Mouse (Mus musculus) right cerebral cortex, adult 2 months (tissue): Measurements from ENCODE around the gene Scamp2.

ENCODE experiments used
- DNase-seq, 2 experiments: peaks; one replicate each; pipeline ENCODE4 v3.0.0; 2021 to 2022; ENCODE audit warnings: low spot score in 2 of 2

The Scamp2 gene

GRCm38 (mm10) chr9:57550126-57550862 lies 10.4 kb upstream of the Scamp2 start:
- DNase-seq = no peak

DNA sequence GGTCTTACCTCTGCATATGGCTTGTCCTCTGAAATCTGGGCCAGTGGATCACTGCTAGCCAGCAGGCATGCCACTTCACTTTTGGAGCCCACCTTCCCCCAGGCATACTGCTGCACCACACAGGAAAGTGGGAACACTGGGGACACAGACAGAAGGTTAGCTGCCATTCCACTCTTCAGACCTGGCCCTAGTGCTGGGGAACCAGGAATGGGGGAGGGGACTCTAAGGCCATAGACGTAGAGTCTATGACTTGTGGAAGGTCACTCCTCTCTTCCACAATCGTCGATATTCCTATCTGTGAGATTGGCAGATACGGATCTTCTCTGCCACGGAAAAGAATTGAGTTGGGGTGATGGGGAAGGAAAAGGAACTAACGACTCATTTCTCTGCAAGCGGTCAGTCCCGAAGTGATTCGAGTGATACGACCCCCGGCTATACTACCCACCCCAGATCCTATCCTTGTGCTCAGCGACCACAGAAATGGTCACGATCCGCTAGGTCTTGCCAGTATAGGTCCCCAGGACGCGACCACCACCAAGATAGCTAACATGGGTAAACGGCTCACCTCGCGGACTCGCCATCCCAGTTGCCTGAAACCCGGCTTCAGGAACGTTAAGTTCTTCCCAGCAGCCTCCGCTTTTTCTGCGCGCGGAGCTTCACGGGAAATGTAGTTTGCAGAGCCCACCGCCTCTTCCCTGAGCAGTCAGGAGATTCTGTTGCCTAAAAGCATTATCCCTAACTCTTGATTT lies 8.4 kb upstream of the Scamp2 start, which contains the start of gene Mpi:
Gene Mpi, minus strand, starts transcription at position 625 of the 749 bp plus-strand sequence.
- peak; percentile 84 to 86 for DNase-seq

GRCm38 (mm10) chr9:57553119-57553518 lies 7.6 kb upstream of the Scamp2 start:
- DNase-seq = no peak

DNA sequence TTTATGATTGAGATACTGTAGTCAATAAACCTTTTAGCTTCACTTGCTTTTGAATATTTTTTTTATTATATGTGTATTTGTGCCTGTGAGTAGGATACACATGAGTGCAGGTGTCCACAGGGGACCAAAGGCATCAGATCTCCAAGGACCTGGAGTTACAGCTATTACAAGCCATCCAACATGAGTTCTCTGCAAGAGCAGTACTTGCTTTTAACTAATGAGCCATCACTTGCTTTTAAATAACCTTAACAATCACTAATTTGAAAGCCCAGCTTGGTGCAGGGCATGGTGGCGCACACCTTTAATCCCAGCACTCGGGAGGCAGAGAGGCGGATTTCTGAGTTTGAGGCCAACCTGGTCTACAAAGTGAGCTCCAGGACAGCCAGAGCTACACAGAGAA lies 6.0 kb upstream of the Scamp2 start:
- no peak for DNase-seq

- DNase-seq = no peak
Observed at GRCm38 (mm10) chr9:57557215-57557614, 3.5 kb upstream of the Scamp2 start.

DNA sequence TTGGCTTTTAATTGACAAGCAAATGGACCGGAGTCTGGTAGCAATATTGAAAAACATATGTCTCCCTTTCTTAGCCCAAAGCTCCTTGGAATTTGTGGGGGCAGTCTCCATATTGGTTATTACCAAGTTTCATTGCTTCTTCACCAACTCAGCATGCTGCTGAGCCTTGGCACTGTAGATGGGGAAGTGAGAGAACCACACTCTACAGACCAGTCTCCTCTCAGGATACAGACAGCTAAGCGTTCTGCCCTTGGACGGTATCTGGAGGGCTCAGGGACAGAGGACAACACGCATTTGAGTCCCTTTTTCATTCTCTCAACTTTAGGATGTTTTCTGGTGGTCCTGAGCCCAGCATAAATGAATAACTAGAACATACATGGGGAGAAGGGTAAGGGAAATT lies 2.1 kb upstream of the Scamp2 start:
- no peak for DNase-seq

DNA sequence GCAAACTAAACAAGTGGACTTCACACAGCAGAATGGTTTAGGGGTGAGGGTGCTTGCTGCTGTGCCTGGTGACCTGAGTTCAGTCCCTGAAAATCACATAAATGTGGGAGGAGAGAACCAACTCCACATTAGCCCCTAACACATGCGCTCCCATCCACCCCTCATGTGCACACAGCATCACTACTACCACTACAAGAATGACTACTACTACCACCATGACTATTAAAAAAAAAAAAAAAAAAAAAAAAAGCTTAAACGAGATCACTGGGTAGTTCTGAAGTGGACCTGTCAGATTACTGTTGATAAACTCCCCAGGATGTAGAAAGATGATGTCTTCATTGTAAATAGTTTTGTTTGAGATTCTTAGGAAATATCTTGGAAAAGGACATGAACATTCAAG lies 1.2 kb upstream of the Scamp2 start:
- no peak for DNase-seq

- peak in 1 of 2 experiments; percentile 36 for DNase-seq
Observed at GRCm38 (mm10) chr9:57560263-57560662, 480 bp upstream of the Scamp2 start.

GRCm38 (mm10) chr9:57561711-57562099 lies 962 bp downstream of the Scamp2 start:
- DNase-seq = no peak

- peak in 1 of 2 experiments; percentile 36 for DNase-seq
Observed at GRCm38 (mm10) chr9:57562896-57563372, 2.2 kb downstream of the Scamp2 start.

DNA sequence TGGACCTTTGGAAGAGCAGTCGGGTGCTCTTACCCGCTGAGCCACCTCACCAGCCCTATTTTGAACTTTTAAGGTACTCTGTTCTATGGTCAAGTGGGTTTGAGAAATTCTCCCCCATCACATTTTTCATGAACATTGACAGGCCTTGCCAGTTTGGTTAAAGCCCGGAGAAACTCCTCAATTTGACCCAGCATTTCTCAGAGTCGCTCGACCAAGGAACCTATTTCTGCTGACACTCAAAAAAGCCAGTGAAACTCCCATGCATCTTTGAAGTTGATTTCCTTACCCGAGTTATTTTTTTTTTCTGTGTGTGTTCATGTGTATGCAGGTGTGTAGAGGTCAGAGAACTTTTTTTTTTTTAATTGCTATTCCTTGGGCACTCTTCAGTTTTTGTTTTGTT lies 3.9 kb downstream of the Scamp2 start:
- DNase-seq = no peak

DNA sequence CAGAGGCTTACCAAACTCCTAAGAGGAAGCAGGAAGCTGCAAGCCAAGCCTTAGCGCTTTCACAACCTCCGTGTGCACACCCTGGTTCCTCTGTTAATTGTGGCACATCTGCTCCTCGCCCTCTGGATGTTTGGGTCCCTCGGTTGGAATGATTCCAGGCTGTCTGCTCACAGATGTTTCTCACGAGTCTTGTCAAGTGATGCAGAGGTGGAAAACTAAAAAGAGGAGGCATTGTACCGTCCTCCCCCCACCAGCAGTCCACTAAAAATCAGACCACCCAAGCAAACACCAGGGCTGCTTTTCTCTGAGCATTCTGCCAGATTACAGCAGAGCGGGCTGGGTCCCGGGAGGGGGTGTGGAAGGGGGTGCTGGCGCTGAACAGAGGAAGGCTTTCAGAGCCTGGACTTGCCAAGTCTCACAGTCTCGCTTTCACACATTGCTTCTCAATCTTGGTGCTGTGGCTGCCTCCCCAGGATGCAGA lies 5.0 kb downstream of the Scamp2 start:
- peak; percentile 50 to 51 for DNase-seq

- no peak for DNase-seq
Observed at GRCm38 (mm10) chr9:57566846-57567245, 6.1 kb downstream of the Scamp2 start.

DNA sequence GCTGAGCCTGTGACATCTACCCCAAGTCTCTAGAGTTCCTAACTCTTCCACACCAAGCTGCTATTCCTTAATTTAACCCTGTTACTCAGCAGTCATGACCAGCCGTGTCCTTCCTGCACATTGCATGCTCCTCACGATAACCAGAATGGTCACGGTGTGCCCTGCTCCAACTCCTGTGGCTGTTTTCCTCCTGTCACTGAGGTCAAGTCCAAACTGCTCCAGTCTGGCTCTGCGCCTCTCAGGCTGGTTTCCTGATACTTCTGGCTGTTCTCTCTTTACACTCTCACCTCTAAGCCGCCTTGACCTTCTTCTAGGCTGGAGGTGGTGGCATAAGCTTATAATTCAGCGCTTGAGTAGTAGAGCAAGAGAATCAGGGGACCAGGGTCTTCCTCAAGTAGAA lies 7.8 kb downstream of the Scamp2 start:
- DNase-seq = no peak

GRCm38 (mm10) chr9:57574397-57574796 lies 13.7 kb downstream of the Scamp2 start:
- no peak for DNase-seq

- DNase-seq = no peak
Observed at GRCm38 (mm10) chr9:57575577-57575976, 14.8 kb downstream of the Scamp2 start.

DNA sequence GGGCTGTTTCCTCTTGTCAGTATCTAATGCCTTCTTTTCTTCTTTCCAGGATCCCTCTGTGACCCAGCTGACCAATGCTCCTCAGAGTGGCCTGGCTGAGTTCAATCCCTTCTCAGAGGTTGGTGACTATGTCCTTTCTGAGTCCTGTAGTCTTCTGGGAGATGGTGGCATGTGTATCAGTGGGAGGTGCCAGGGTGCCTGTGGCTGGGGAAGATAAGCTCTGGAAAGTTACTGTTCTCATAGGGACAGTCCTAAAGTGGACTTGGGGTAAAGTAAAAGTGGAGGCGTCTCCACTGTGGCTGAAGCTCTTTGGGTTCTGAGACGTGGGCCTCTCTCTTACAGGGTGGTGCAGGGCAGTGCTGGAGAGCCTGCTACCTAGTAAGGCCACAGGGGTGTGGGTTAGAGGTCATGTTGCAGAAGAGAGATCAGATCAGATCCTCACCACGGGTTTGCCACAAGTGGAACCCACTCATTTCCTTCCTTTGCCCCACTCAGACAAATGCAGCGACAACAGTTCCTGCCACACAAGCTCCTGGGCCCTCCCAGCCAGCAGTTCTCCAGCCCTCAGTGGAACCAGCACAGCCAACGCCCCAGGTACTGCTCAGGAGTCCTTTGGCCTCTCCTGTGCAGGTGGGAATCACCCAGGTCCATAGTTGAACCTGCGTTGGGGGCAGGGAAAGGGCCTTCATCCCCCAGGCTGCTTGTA lies 16.6 kb downstream of the Scamp2 start:
- DNase-seq = no peak

GRCm38 (mm10) chr9:57584991-57585390 lies 24.2 kb downstream of the Scamp2 start:
- DNase-seq = no peak

- peak; percentile 67 to 77 for DNase-seq
Observed at GRCm38 (mm10) chr9:57589224-57590126, 28.7 kb downstream of the Scamp2 start, which contains the start of gene Ulk3. TSS of gene Ulk3 (plus strand) at chr9:57589452.

- DNase-seq = no peak
Observed at GRCm38 (mm10) chr9:57590726-57591125, 30.0 kb downstream of the Scamp2 start.
